Mouse (Mus musculus): ENCODE results near the gene Rnf126. TPM values are rescaled to one million over a fixed set of nuclear protein-coding genes. Genes with fewer than 3 reads are reported as not detected.

Rnf126 gene
- 23.3 and 27.6 TPM in 2 replicates for polyA plus RNA-seq (2012; ENCODE audit: insufficient read depth, insufficient read length, missing spikeins)

GRCm38 (mm10) chr10:79766508-79767325 lies at the start of gene Rnf126:
Gene Rnf126 (minus strand): TSS chr10:79766952.
- H3K4me3 ChIP-seq (ENCODE audit: insufficient read depth, low read length) = peak within 1 kb of the TSS; percentile 86
- TF ChIP-seq CTCF (IDR thresholded peaks at IDR 0.05; ENCODE audit: low read depth, low read length) (no peak), POLR2A (IDR thresholded peaks at IDR 0.05; ENCODE audit: borderline replicate concordance, low read depth, low read length) (0 out of 2 replicates have a peak, but pooled peaks have one; percentile 16)
- peak within 1 kb of the TSS; percentile 64 for H3K27ac ChIP-seq (ENCODE audit: insufficient read depth, low read depth, low read length)
- H3K4me1 ChIP-seq (ENCODE audit: control insufficient read depth, insufficient read depth, low read length) = peaks cover 31% of the 10 kb centered on the region

GRCm38 (mm10) chr10:79815671-79816494 lies 49.1 kb upstream of the Rnf126 start:
- no peak overlapping the region for H3K27ac ChIP-seq (ENCODE audit: insufficient read depth, low read depth, low read length)
- no peak overlapping the region for H3K4me3 ChIP-seq (ENCODE audit: insufficient read depth, low read length)
- no peaks in the 10 kb centered on the region for H3K4me1 ChIP-seq (ENCODE audit: control insufficient read depth, insufficient read depth, low read length)
- TF ChIP-seq CTCF (IDR thresholded peaks at IDR 0.05; ENCODE audit: low read depth, low read length) = no peak
- no peak for TF ChIP-seq POLR2A (IDR thresholded peaks at IDR 0.05; ENCODE audit: borderline replicate concordance, low read depth, low read length)

- TF ChIP-seq POLR2A (IDR thresholded peaks at IDR 0.05; ENCODE audit: borderline replicate concordance, low read depth, low read length) (no peak), CTCF (IDR thresholded peaks at IDR 0.05; ENCODE audit: low read depth, low read length) (no peak)
- Histone ChIP-seq H3K4me3 (ENCODE audit: insufficient read depth, low read length) (no peak overlapping the region), H3K4me1 (ENCODE audit: control insufficient read depth, insufficient read depth, low read length) (no peaks in the 10 kb centered on the region), H3K27ac (ENCODE audit: insufficient read depth, low read depth, low read length) (no peak overlapping the region)
These were observed 47.6 kb upstream of the Rnf126 start for GRCm38 (mm10) chr10:79814271-79814842.

DNA sequence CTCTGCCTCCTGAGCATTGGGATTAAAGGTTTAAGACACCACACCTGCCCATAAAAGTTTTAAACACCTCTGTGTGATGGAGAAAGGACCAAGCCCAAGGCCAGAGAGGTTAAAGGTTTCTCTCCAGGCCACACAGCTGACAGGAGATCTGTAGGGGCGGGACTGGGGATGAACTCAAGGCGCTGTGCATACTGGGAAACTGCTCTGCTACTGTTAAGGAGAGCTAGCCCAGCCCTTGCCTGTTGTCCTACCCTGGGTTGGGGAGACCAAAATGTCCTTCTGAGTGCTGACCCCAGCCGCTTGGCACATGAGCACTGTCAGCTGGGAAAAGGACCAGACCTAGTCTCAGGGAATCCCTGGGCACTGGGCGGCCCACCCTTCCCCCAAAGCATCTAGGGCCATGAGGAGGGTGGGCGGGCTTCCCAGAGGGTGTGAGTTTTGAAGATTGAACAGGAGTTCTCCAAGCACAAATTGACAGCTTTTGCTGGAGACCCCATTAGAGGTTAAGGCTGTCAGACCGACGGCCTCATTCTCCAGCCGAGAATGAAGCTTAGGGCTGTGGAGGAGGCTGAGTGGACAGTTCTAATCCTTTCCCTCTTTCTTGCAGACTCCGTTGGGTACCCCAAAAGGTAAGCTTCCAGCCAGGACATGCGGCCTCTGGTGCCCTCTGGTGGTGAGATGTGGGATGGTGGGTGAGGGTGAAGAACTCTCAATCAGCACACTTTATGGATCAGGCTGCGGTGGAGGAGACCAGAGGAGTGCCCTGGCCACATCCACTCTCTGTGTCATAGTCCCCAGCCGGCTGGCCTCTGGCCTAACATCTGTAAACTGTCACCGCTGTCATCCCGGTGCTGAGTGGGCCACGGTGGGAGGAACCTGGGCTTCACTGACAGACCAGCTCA lies 45.2 kb upstream of the Rnf126 start:
- Histone ChIP-seq H3K27ac (ENCODE audit: insufficient read depth, low read depth, low read length) (no peak overlapping the region), H3K4me1 (ENCODE audit: control insufficient read depth, insufficient read depth, low read length) (no peaks in the 10 kb centered on the region), H3K4me3 (ENCODE audit: insufficient read depth, low read length) (no peak overlapping the region)
- TF ChIP-seq POLR2A (IDR thresholded peaks at IDR 0.05; ENCODE audit: borderline replicate concordance, low read depth, low read length) (no peak), CTCF (IDR thresholded peaks at IDR 0.05; ENCODE audit: low read depth, low read length) (peak; percentile 97)

DNA sequence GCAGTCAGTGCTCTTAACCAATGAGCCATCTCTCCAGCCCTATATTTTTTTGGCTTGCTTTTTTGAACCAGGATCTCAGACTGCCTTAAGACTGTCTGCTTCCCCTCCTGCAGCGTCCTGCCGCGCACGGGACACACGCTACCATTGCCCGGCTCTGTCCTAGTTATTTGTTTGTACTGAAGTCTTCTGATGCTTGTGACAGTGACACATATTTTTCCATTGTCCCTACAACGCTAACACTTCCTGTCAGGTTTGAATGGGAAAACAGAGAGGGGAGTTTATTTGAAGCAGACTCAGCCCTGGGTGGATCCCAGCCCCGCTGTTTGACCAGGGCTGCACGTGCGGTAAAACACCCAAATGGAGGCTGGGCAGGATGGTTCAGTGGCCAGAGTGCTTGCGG lies 42.0 kb upstream of the Rnf126 start:
- Histone ChIP-seq H3K4me1 (ENCODE audit: control insufficient read depth, insufficient read depth, low read length) (no peaks in the 10 kb centered on the region), H3K27ac (ENCODE audit: insufficient read depth, low read depth, low read length) (no peak overlapping the region), H3K4me3 (ENCODE audit: insufficient read depth, low read length) (no peak overlapping the region)
- no peak for TF ChIP-seq CTCF (IDR thresholded peaks at IDR 0.05; ENCODE audit: low read depth, low read length)

DNA sequence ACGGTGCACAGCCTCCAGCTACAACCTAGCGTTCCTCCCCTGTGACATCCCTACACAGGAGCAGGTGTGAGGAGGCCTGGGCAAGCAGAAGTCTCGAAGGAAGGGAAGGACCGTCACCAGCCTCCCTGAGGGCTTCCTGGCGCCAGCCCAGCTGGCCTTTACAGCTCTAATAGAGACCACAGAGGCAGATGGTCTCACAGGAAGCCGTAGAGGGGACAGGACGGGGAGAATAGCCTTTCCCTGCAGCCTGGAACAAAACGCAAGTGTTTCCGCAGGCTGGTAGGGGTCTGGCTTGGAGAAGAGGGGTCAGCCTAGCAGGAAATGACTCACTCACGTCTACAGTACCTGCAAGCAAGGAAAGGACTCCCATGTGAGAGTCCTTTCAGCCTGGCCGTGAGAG lies 41.1 kb upstream of the Rnf126 start:
- no peak overlapping the region for H3K4me3 ChIP-seq (ENCODE audit: insufficient read depth, low read length)
- H3K4me1 ChIP-seq (ENCODE audit: control insufficient read depth, insufficient read depth, low read length) = peaks cover 1% of the 10 kb centered on the region
- H3K27ac ChIP-seq (ENCODE audit: insufficient read depth, low read depth, low read length) = no peak overlapping the region

DNA sequence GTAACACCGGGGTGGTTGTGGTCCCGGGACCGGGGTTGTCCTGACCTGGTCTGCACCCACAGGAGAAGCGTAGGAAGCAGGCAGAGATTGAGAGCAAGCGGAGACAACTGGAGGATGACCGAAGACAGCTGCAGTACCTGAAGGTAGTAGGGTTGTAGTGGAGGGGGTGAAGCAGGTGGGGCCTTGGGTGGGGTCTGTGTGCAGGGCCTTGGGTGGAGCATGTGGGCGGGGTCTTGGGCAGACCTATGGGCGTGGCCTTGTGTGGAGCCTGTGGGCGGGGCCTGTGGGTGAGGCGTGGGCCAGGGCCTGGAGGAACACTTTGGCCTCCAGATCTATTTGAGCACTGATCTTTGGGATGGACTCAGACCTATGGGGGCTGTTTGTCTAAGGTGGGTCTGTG lies 40.2 kb upstream of the Rnf126 start:
- no peak overlapping the region for H3K27ac ChIP-seq (ENCODE audit: insufficient read depth, low read depth, low read length)
- TF ChIP-seq POLR2A (IDR thresholded peaks at IDR 0.05; ENCODE audit: borderline replicate concordance, low read depth, low read length) = no peak
- no peak for TF ChIP-seq CTCF (IDR thresholded peaks at IDR 0.05; ENCODE audit: low read depth, low read length)
- no peak overlapping the region for H3K4me3 ChIP-seq (ENCODE audit: insufficient read depth, low read length)
- peaks cover 9% of the 10 kb centered on the region for H3K4me1 ChIP-seq (ENCODE audit: control insufficient read depth, insufficient read depth, low read length)

More for the DNA sequence above, 41.1 kb upstream of the Rnf126 start:
- TF ChIP-seq POLR2A (IDR thresholded peaks at IDR 0.05; ENCODE audit: borderline replicate concordance, low read depth, low read length) (no peak), CTCF (IDR thresholded peaks at IDR 0.05; ENCODE audit: low read depth, low read length) (no peak)

GRCm38 (mm10) chr10:79806331-79806730 lies 39.6 kb upstream of the Rnf126 start:
- Histone ChIP-seq H3K4me3 (ENCODE audit: insufficient read depth, low read length) (no peak overlapping the region), H3K27ac (ENCODE audit: insufficient read depth, low read depth, low read length) (no peak overlapping the region), H3K4me1 (ENCODE audit: control insufficient read depth, insufficient read depth, low read length) (peaks cover 9% of the 10 kb centered on the region)
- no peak for TF ChIP-seq CTCF (IDR thresholded peaks at IDR 0.05; ENCODE audit: low read depth, low read length)
- TF ChIP-seq POLR2A (IDR thresholded peaks at IDR 0.05; ENCODE audit: borderline replicate concordance, low read depth, low read length) = no peak

DNA sequence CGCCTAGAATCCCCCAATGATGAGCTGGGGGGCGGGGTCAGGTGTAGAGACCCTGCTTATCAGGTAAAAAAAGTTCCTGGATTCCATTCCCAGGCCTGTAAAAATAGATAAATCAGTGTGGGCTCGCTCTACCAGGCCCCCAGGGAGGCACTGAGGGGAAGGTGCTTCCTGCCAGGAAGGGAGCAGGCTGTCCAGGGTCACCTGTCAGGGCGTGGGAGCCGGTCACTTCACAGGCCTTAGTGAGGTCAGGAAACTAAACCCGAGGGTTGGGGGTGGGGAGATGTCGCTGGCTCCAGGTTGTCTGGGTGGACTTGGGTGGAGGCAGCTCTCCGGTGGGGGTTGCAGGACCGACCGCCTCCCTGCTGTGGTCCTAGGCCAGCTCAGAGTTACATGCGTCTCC lies 38.9 kb upstream of the Rnf126 start:
- H3K4me3 ChIP-seq (ENCODE audit: insufficient read depth, low read length) = no peak overlapping the region
- no peak for TF ChIP-seq CTCF (IDR thresholded peaks at IDR 0.05; ENCODE audit: low read depth, low read length)
- TF ChIP-seq POLR2A (IDR thresholded peaks at IDR 0.05; ENCODE audit: borderline replicate concordance, low read depth, low read length) = no peak
- H3K4me1 ChIP-seq (ENCODE audit: control insufficient read depth, insufficient read depth, low read length) = peaks cover 9% of the 10 kb centered on the region
- H3K27ac ChIP-seq (ENCODE audit: insufficient read depth, low read depth, low read length) = no peak overlapping the region
